ENCODE assay signal across 9 mouse cellular contexts in the genomic region with DNA sequence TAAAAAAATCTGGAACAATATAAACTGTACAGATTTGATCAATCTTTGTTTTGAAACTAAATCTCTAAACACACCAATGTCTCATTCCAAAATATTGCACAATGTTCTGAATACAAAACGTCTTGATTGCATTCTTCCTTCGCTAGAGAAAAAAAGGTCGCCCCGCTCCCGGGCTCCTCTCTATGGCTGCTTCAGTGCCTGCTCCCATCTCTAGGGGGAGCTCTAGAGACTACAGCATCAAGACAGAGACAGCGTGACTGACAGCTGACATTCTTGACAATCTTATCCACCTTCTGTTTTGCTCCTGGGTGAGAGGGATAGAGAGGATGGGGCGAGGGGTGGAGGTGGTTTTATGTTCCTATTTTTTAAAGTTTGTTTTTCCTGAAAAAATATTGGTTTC. TPM values are rescaled to one million over a fixed set of nuclear protein-coding genes. Genes with fewer than 3 reads are reported as not detected.
DNase-seq lines count a peak whose midpoint lies in the region; ATAC-seq and TF ChIP-seq lines count a peak whose summit lies in the region.
"Had no signal": no experiment of that assay in that cellular context is flagged by ENCODE, and none has a peak within 500 bp of the region (broad histone marks: within the 10 kb centered on the region; RNA-seq: fewer than 3 reads in every experiment).

No protein-coding gene starts in this region.

- no peak overlapping the region for H3K4me2 ChIP-seq in hindbrain, postnatal 0 days (ENCODE audit: low read depth, low read length)
- H3K4me2 ChIP-seq in hindbrain, embryonic 14.5 days (replicated peaks): no peak overlapping the region
- H3K4me2 ChIP-seq in liver, embryonic 14.5 days (ENCODE audit: low read depth): no peak overlapping the region

- no peaks in the 10 kb centered on the region for H3K27me3 ChIP-seq in hindbrain, postnatal 0 days (ENCODE audit: insufficient read depth, low read length)
- no peaks in the 10 kb centered on the region for H3K27me3 ChIP-seq in hindbrain, embryonic 14.5 days (ENCODE audit: control insufficient read depth, insufficient read depth, low read length)
- no peaks in the 10 kb centered on the region for H3K27me3 ChIP-seq in liver, embryonic 14.5 days (ENCODE audit: control insufficient read depth, insufficient read depth, low read length)
- H3K27me3 ChIP-seq in small intestine, adult 2 months (ENCODE audit: control insufficient read depth, insufficient read depth, low read length): no peaks in the 10 kb centered on the region
- H3K27me3 ChIP-seq: megakaryocyte, embryonic 14.5 days had no signal

- no peak for ATAC-seq in hindbrain, postnatal 0 days
- no peak for ATAC-seq in hindbrain, embryonic 14.5 days (ENCODE audit: low FRiP score)
- peak; percentile 92 for ATAC-seq in CD4-positive, CD25-positive, alpha-beta regulatory T cell, adult 4 months
- ATAC-seq in erythroblast, adult 5-6 weeks (replicated peaks; ENCODE audit: low FRiP score, poor library complexity, severe bottlenecking): peak; percentile 86
- 0 out of 2 replicates have a peak, but pooled peaks have one; percentile 38 for ATAC-seq in liver, embryonic 14.5 days (ENCODE audit: insufficient read depth)

- no peak for TF ChIP-seq POLR2A in small intestine, adult 2 months (IDR thresholded peaks at IDR 0.05; ENCODE audit: low read depth, low read length)

- no peak for TF ChIP-seq EP300 in liver, embryonic 14.5 days (IDR thresholded peaks at IDR 0.05; ENCODE audit: low read depth)

- no peaks in the 10 kb centered on the region for H3K9me3 ChIP-seq in hindbrain, postnatal 0 days (ENCODE audit: low read length)
- H3K9me3 ChIP-seq in hindbrain, embryonic 14.5 days (ENCODE audit: control insufficient read depth, low read length): no peaks in the 10 kb centered on the region
- H3K9me3 ChIP-seq in liver, embryonic 14.5 days (ENCODE audit: control insufficient read depth, low read length): no peaks in the 10 kb centered on the region
- H3K9me3 ChIP-seq: megakaryocyte, embryonic 14.5 days had no signal

- no peak overlapping the region for H3K4me3 ChIP-seq in hindbrain, postnatal 0 days (ENCODE audit: low read length)
- no peak overlapping the region for H3K4me3 ChIP-seq in hindbrain, embryonic 14.5 days (replicated peaks; ENCODE audit: low read length)
- H3K4me3 ChIP-seq in liver, embryonic 14.5 days (ENCODE audit: insufficient read depth in 1 of 2, low read depth in 2 of 2, low read length in 2 of 2): no peak overlapping the region
- H3K4me3 ChIP-seq in small intestine, adult 2 months (ENCODE audit: low read depth, low read length): no peak overlapping the region
- H3K4me3 ChIP-seq: megakaryocyte, embryonic 14.5 days had no signal

- peak; percentile 72 for TF ChIP-seq CTCF in hindbrain, postnatal 0 days (IDR thresholded peaks at IDR 0.05; ENCODE audit: low read depth)
- peak; percentile 89 for TF ChIP-seq CTCF in liver, embryonic 14.5 days (IDR thresholded peaks at IDR 0.05; ENCODE audit: low read depth)
- peak; percentile 88; the same call in 1 of the 2 replicates for TF ChIP-seq CTCF in small intestine, adult 2 months (IDR thresholded peaks at IDR 0.05; ENCODE audit: extremely low read depth, insufficient read length, insufficient replicate concordance, low read depth, low read length)

- no peak overlapping the region for H3K27ac ChIP-seq in hindbrain, postnatal 0 days
- H3K27ac ChIP-seq in hindbrain, embryonic 14.5 days: no peak overlapping the region
- no peak overlapping the region for H3K27ac ChIP-seq in liver, embryonic 14.5 days
- H3K27ac ChIP-seq in small intestine, adult 2 months (ENCODE audit: insufficient read depth, low read depth, low read length): no peak overlapping the region

- peak; percentile 64 for DNase-seq in hindbrain, postnatal 0 days (ENCODE audit: low spot score)
- no peak for DNase-seq in hindbrain, embryonic 14.5 days (ENCODE audit: low spot score)
- DNase-seq in adrenal gland, postnatal 10 days: peak; percentile 74
- peak; percentile 60 to 68 (median 68) for DNase-seq in liver, embryonic 14.5 days (ENCODE audit: low read depth in 3 of 3, low spot score in 3 of 3)
- no peak for DNase-seq in testis, postnatal 10 days (ENCODE audit: low spot score)

- H3K9ac ChIP-seq in hindbrain, postnatal 0 days (replicated peaks; ENCODE audit: low read length): no peak overlapping the region
- no peak overlapping the region for H3K9ac ChIP-seq in hindbrain, embryonic 14.5 days
- no peak overlapping the region for H3K9ac ChIP-seq in liver, embryonic 14.5 days (replicated peaks)

- H3K4me1 ChIP-seq in hindbrain, postnatal 0 days (ENCODE audit: insufficient read depth, low read length): no peaks in the 10 kb centered on the region
- no peaks in the 10 kb centered on the region for H3K4me1 ChIP-seq in hindbrain, embryonic 14.5 days (replicated peaks; ENCODE audit: control insufficient read depth, insufficient read depth, low read length)
- H3K4me1 ChIP-seq in liver, embryonic 14.5 days (replicated peaks; ENCODE audit: control insufficient read depth in 2 of 2, insufficient read depth in 2 of 2, low read length in 1 of 2): no peaks in the 10 kb centered on the region; a peak in 1 of 4 replicates
- H3K4me1 ChIP-seq in small intestine, adult 2 months (ENCODE audit: control insufficient read depth, insufficient read depth, insufficient read length, low read length): peaks cover 21% of the 10 kb centered on the region

- WGBS in hindbrain, postnatal 0 days: 42% methylated on average over 7 of the region's 7 CpGs
- WGBS in hindbrain, embryonic 14.5 days: 42% methylated on average over 7 of the region's 7 CpGs
- 37% methylated on average over 7 of the region's 7 CpGs for WGBS in liver, embryonic 14.5 days (ENCODE audit: insufficient replicate concordance)
- WGBS in small intestine, adult 2 months: 15% methylated on average over 7 of the region's 7 CpGs

- peaks cover 30% of the 10 kb centered on the region for H3K36me3 ChIP-seq in hindbrain, postnatal 0 days (ENCODE audit: insufficient read depth, low read length)
- peaks cover 43% of the 10 kb centered on the region for H3K36me3 ChIP-seq in hindbrain, embryonic 14.5 days (replicated peaks; ENCODE audit: control insufficient read depth, insufficient read depth)
- peaks cover 26% of the 10 kb centered on the region for H3K36me3 ChIP-seq in liver, embryonic 14.5 days (replicated peaks; ENCODE audit: control insufficient read depth, insufficient read depth, low read depth)
- peaks cover 51% of the 10 kb centered on the region for H3K36me3 ChIP-seq in small intestine, adult 2 months (ENCODE audit: control insufficient read depth, insufficient read depth, low read length)

RNA-seq across cellular contexts. Expression of a gene that starts 10.3 kb away (rescaled TPM):
- total RNA-seq in hindbrain, postnatal 0 days (2014; rRNA removed): 12.9 and 13.9 TPM in 2 replicates
- 14.0 and 14.5 TPM in 2 replicates for polyA plus RNA-seq in hindbrain, postnatal 0 days (2015; fragmentation: Nextera tagmentation; extraction: Ambion mirVana)
- polyA plus RNA-seq in hindbrain, embryonic 14.5 days (2014; fragmentation: Nextera tagmentation; extraction: Ambion mirVana): 13.4 and 14.9 TPM in 2 replicates
- polyA plus RNA-seq in CD4-positive, CD25-positive, alpha-beta regulatory T cell, adult 4 months (2017; shearing (Covaris generic)): 10 to 100 TPM; 37.2 to 42.7 TPM
- 100 to 1,000 TPM; 108 to 183 TPM for total RNA-seq in adrenal gland, postnatal 10 days (2021)
- total RNA-seq in erythroblast, adult 5-6 weeks (2015; ENCODE audit: low replicate concordance): 6.3 and 9.6 TPM in 2 replicates
- 5.3 and 7.2 TPM in 2 replicates for total RNA-seq in erythroblast, adult 5-6 weeks (2017; ENCODE audit: low replicate concordance)
- polyA plus RNA-seq in liver, embryonic 14.5 days (2012; rRNA removed): 4.9 and 5.1 TPM in 2 replicates
- 5.6 and 7.2 TPM in 2 replicates for polyA plus RNA-seq in liver, embryonic 14.5 days (2014; fragmentation: Nextera tagmentation; extraction: Ambion mirVana)
- 14.7 and 33.2 TPM in 2 replicates for polyA plus RNA-seq in small intestine, adult 2 months (2012; rRNA removed)

RNA-seq across cellular contexts. Expression of a gene that starts 23.4 kb away (rescaled TPM):
- total RNA-seq in hindbrain, postnatal 0 days (2014; rRNA removed): 29.0 and 29.7 TPM in 2 replicates
- polyA plus RNA-seq in hindbrain, postnatal 0 days (2015; fragmentation: Nextera tagmentation; extraction: Ambion mirVana): 102 and 110 TPM in 2 replicates
- 117 and 130 TPM in 2 replicates for polyA plus RNA-seq in hindbrain, embryonic 14.5 days (2014; fragmentation: Nextera tagmentation; extraction: Ambion mirVana)
- polyA plus RNA-seq in CD4-positive, CD25-positive, alpha-beta regulatory T cell, adult 4 months (2017; shearing (Covaris generic)): 100 to 1,000 TPM in 1 of 2 experiments, 10 to 100 TPM in 1; 89.8 to 111 TPM
- total RNA-seq in adrenal gland, postnatal 10 days (2021): 10 to 100 TPM; 58.8 to 62.9 TPM
- 29.7 and 33.0 TPM in 2 replicates for total RNA-seq in erythroblast, adult 5-6 weeks (2015; ENCODE audit: low replicate concordance)
- total RNA-seq in erythroblast, adult 5-6 weeks (2017; ENCODE audit: low replicate concordance): 19.8 and 45.9 TPM in 2 replicates
- polyA plus RNA-seq in liver, embryonic 14.5 days (2012; rRNA removed): 42.3 and 72.6 TPM in 2 replicates
- polyA plus RNA-seq in liver, embryonic 14.5 days (2014; fragmentation: Nextera tagmentation; extraction: Ambion mirVana): 120 and 130 TPM in 2 replicates
- 22.6 and 47.0 TPM in 2 replicates for polyA plus RNA-seq in small intestine, adult 2 months (2012; rRNA removed)

RNA-seq across cellular contexts. Expression of a gene that starts 23.8 kb away (rescaled TPM):
- 536 and 538 TPM in 2 replicates for total RNA-seq in hindbrain, postnatal 0 days (2014; rRNA removed)
- polyA plus RNA-seq in hindbrain, postnatal 0 days (2015; fragmentation: Nextera tagmentation; extraction: Ambion mirVana): 298 and 299 TPM in 2 replicates
- 252 and 281 TPM in 2 replicates for polyA plus RNA-seq in hindbrain, embryonic 14.5 days (2014; fragmentation: Nextera tagmentation; extraction: Ambion mirVana)
- polyA plus RNA-seq in CD4-positive, CD25-positive, alpha-beta regulatory T cell, adult 4 months (2017; shearing (Covaris generic)): 100 to 1,000 TPM in 1 of 2 experiments, 10 to 100 TPM in 1; 94.3 to 166 TPM
- total RNA-seq in adrenal gland, postnatal 10 days (2021): 1,000 to 10,000 TPM; 2,299 to 2,557 TPM
- 16.3 and 37.8 TPM in 2 replicates for total RNA-seq in erythroblast, adult 5-6 weeks (2015; ENCODE audit: low replicate concordance)
- 29.7 and 59.3 TPM in 2 replicates for total RNA-seq in erythroblast, adult 5-6 weeks (2017; ENCODE audit: low replicate concordance)
- polyA plus RNA-seq in liver, embryonic 14.5 days (2012; rRNA removed): 74.9 and 85.0 TPM in 2 replicates
- polyA plus RNA-seq in liver, embryonic 14.5 days (2014; fragmentation: Nextera tagmentation; extraction: Ambion mirVana): 72.1 and 80.6 TPM in 2 replicates
- polyA plus RNA-seq in small intestine, adult 2 months (2012; rRNA removed): 266 and 416 TPM in 2 replicates

RNA-seq across cellular contexts. Expression of a gene that starts 46.1 kb away (rescaled TPM):
- 62.5 and 64.1 TPM in 2 replicates for total RNA-seq in hindbrain, postnatal 0 days (2014; rRNA removed)
- 27.8 and 30.4 TPM in 2 replicates for polyA plus RNA-seq in hindbrain, postnatal 0 days (2015; fragmentation: Nextera tagmentation; extraction: Ambion mirVana)
- 16.8 and 18.7 TPM in 2 replicates for polyA plus RNA-seq in hindbrain, embryonic 14.5 days (2014; fragmentation: Nextera tagmentation; extraction: Ambion mirVana)
- 10 to 100 TPM; 10.2 to 13.9 TPM for polyA plus RNA-seq in CD4-positive, CD25-positive, alpha-beta regulatory T cell, adult 4 months (2017; shearing (Covaris generic))
- total RNA-seq in adrenal gland, postnatal 10 days (2021): 10 to 100 TPM; 68.4 to 74.1 TPM
- total RNA-seq in erythroblast, adult 5-6 weeks (2015; ENCODE audit: low replicate concordance): 0.38 and 2.3 TPM in 2 replicates
- total RNA-seq in erythroblast, adult 5-6 weeks (2017; ENCODE audit: low replicate concordance): 0.98 and 2.0 TPM in 2 replicates
- 4.4 and 5.1 TPM in 2 replicates for polyA plus RNA-seq in liver, embryonic 14.5 days (2012; rRNA removed)
- polyA plus RNA-seq in liver, embryonic 14.5 days (2014; fragmentation: Nextera tagmentation; extraction: Ambion mirVana): 2.7 and 5.0 TPM in 2 replicates
- polyA plus RNA-seq in small intestine, adult 2 months (2012; rRNA removed): 5.6 and 9.4 TPM in 2 replicates

Comparison
In these comparisons a context has a peak if more than half of its experiments do, and no peak if none do; other contexts are left out.
1. DNase-seq: peak in hindbrain, postnatal 0 days (single experiment), adrenal gland, postnatal 10 days (single experiment) and liver, embryonic 14.5 days (3 of 3); none in hindbrain, embryonic 14.5 days (single experiment) and testis, postnatal 10 days (single experiment).
2. ATAC-seq: peak in CD4-positive, CD25-positive, alpha-beta regulatory T cell, adult 4 months (single experiment), erythroblast, adult 5-6 weeks (single experiment) and liver, embryonic 14.5 days (single experiment); none in hindbrain, postnatal 0 days (single experiment) and hindbrain, embryonic 14.5 days (single experiment).
3. Peak in every context shown above with its lines, with median percentiles within 50 percentile points of each other: CTCF ChIP-seq.